Mouse (Mus musculus) spleen, adult 18-20 months (tissue): ENCODE measurements around the gene Reg4.
A peak's percentile ranks its signal among the peaks of the same experiment; 100 is the strongest.

Source experiments
- DNase-seq, 2 experiments: peaks; one replicate each; pipeline ENCODE4 v3.0.0; 2022; ENCODE audit warnings: mixed read lengths in 2 of 2

Reg4 gene

GRCm38 (mm10) chr3:98221856-98222255 lies at the start of gene Reg4:
TSS of gene Reg4 (plus strand) at chr3:98222156.
- DNase-seq: no peak

- DNase-seq: no peak
These were observed 43.6 kb upstream of the Reg4 start for GRCm38 (mm10) chr3:98178340-98178739.

- peak in 1 of 2 experiments; percentile 9 for DNase-seq
These were observed 41.2 kb upstream of the Reg4 start for GRCm38 (mm10) chr3:98180805-98181204.

DNA sequence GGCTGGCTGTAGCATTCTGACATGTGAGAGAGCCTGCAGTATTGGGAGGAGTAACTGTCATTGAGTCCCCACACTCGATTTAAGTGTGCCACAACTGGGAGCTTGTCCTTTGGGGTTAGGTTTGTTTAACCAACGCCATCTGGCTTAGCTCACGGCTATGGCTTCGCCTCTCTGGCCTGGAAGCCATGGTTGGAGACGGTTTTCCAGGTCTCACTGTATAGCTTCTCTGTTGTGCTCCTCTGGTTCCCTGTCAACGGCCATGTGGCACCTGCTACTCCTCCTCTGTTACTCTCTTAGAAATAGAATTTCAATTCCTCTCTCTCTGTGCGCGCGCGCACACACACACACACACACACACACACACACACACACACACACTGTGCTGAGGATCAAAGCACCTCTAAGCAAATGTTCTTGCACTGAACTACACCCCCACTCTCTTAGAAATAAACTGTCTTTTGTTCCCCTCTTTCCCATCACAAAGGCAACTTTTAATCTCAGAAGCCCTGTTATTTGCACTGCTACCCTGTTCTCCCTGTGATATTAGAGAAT lies 36.7 kb upstream of the Reg4 start:
- no peak for DNase-seq

DNA sequence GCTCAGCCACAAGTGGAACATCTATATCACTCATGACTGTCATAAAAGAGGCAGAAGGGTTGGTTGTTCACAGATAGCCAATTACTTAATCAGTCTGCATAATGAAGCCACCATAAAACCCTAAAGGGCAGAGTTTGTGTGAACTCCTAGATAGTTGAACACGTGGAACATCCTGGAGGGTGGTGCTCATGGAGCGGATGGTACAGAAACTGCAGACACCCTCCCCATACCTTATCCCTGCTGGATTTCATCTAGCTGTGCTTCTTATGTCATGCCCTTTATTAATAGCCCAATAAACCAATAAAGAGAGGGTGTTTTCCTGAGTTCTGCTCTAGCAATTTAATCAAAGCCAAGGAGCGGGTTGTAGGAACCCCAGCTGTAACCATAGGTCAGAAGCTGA lies 34.2 kb upstream of the Reg4 start:
- no peak for DNase-seq

- no peak for DNase-seq
These were observed 24.0 kb upstream of the Reg4 start for GRCm38 (mm10) chr3:98197711-98198532.

- DNase-seq: no peak
These were observed 22.2 kb upstream of the Reg4 start for GRCm38 (mm10) chr3:98199747-98200146.

DNA sequence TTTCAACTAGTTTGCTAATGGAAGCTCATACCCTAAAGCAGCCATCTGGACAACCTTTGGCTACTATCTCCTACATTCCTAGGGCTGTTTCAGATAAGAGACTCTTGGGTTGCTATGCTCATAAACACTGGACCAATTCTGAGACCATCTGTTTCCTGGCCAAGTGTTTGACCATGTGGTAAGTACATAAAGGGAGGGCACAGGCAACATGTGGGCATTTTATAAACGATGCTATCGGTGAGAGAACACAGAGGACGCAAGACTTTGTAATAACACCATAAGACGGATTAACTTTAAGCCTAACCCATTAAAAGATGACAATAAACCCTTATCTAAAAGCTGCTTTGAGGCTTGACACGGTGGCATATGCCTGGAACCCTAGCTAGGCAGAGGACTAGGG lies 18.7 kb upstream of the Reg4 start:
- no peak for DNase-seq

DNA sequence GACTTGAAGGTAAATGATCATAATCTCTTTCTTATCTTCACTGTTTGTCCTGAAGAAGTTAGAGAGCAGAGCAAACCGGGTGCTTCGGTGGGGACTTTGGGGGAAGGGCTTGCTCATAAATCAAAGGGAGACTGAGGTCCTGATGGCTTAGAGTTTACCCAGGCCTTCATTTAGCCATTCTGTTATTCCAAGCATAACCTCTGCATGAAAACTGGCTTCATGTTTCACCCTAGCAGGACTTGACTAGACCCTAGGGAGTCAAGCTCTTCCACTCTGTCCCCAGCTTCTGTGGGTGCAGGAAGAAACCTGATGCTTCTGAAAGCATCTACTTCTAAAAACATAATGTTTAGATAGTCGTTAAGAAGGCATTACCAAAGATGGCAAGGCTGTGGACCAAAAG lies 15.0 kb upstream of the Reg4 start:
- DNase-seq: no peak

GRCm38 (mm10) chr3:98209161-98209560 lies 12.8 kb upstream of the Reg4 start:
- DNase-seq: no peak

DNA sequence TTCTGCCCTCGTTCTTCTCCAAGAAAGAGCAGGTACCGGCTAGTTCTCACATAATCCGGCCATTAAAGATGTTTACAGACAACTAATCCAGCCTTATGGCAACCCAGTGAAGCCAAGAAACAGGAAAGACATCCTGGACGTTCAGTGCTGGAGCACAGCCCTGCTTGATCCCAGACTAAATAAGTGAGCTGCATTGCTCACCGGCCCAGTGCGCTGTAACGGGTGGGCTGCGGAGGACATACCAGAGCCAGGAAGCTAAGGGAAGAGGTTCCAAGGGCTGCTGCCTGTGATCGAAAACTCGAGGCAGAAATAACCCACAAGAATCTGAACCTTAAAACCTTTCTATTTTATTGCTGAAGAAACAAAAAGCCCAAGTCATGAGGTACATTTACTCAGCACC lies 11.1 kb upstream of the Reg4 start:
- no peak for DNase-seq

- DNase-seq: no peak
These were observed 10.5 kb upstream of the Reg4 start for GRCm38 (mm10) chr3:98211301-98212081.

- no peak for DNase-seq
These were observed 5.7 kb upstream of the Reg4 start for GRCm38 (mm10) chr3:98216296-98216695.

DNA sequence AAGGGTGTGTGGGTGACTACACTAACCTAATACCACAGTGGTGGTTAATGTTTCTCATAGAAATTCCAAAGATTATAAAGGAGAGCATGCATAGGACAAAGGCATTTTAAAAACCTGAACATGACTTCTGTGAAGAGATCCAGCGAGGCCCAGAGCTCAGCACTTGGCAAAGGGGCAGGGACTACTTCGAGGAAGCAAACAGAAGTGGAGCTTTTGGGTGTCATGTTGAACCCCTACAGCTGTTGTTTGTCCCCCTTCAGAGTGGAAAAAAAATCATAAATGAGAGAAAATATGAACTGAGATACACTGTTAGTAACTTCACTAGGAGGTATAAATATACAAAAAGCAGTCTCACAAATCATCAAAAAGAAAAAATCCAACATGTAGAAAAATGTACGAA lies 1.3 kb downstream of the Reg4 start:
- no peak for DNase-seq

GRCm38 (mm10) chr3:98223783-98224580 lies 2.0 kb downstream of the Reg4 start:
- DNase-seq: peak in 1 of 2 experiments; percentile 28

DNA sequence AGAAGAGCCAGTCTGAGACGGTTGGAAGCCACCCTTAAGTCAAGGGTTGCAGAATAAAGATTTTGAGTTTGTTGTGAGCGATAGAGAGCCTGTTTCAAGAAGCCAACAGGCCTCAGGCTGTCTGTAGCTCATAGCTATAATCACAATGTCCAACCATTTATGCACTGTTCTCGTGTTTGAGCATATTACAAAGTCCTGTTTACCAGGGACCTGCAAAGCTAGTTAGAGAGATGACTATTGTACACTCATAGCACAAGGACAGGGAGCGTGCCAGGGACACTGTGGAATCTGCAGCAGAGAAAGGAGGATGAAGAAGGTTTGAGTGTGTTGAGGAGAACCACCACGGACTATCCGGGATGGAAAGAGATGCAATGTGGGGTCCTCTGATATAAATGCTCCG lies 3.0 kb downstream of the Reg4 start:
- no peak for DNase-seq

DNA sequence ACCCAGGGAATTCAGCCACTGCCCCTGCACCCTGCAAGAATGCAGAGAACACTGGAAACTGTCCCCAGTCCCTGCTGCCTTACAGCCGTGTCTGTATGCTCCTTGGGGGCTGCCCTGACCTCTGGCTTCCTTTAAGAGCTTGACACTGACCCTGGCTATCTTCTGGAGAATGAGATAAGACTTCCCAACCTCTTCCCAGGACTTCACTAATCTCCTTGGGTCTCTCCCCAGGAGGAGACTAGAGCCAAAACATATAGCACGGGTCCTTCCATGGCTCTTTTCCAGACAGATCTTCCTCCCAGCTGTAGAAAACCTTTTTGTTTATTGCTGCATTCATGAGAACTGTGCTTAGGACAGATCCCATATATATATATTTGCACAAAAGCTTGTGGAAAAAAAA lies 3.8 kb downstream of the Reg4 start:
- DNase-seq: no peak

DNA sequence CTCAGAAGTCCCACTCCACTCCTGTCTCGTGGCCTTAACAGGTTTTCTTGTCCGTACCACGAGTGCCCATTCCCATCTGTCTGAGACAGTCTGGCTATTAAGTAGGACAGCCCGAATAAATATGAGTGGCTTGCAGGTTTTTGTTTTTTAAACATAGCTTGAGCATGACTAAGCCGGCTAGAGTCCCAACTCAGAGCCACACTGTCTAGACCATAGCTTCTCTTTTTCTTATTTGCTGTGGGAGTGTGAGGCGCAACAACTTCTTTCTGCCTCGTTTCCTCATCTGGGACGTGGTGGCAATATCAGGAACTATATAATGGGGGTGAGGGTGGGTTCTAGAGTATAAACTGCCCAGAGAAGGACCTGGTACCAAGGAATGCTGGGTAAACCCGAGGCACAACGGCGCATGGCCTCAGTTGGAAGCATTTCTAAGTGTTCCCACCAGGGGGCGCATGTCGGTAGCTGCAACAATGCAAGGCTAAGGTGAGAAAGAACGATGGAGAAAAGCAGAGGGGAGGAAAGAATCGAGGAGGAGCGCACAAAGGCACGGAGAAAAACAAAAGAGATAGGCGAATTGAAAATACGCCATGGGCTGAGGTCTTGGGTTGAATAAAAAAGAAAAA lies 5.1 kb downstream of the Reg4 start:
- DNase-seq: peak; percentile 20 to 66

- no peak for DNase-seq
These were observed 5.8 kb downstream of the Reg4 start for GRCm38 (mm10) chr3:98227763-98228162.

- DNase-seq: no peak
These were observed 8.0 kb downstream of the Reg4 start for GRCm38 (mm10) chr3:98229943-98230342.

DNA sequence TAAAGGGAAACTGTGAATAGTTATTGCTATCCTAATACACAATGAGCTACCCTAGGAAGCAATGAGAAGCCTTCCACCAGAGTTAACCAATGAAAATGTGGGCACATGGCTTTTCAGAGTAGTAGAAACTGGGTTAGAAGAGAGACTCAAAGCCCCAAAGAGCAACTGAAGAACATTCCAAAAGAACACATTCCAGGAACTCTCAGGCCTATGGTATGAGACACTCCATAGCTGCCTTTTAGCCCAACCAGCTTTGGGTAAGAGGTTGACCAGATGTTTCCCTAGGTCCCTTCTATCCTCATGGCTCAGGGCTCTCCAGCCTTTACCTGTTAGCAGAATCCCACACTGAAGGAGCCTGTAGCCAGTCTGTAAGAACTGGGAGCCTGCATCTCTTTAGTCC lies 11.5 kb downstream of the Reg4 start:
- no peak for DNase-seq

DNA sequence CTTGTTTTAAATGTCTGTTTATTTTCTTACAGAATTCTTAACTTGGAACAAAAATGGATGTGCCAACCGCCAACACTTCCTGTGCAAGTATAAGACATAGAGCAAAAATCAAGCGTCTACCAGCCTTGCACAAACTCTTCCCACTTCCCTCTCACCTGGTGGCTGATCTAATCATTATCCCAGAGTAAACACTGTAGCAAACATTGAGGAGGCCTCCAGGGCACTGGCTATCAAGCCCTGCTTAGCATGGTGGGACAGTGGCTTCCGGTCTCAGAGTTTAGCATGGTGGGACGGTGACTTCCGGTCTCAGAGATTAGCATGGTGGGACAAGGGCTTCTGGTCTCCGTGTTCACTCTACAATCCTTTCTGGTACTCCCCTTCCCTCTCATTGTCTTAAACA lies 14.3 kb downstream of the Reg4 start:
- DNase-seq: no peak

GRCm38 (mm10) chr3:98237240-98237639 lies 15.3 kb downstream of the Reg4 start:
- no peak for DNase-seq
